27 mouse cellular contexts compared by ENCODE assay signal in genomic region chr10:82824541-82824940, GRCm38 (mm10). TPM values are rescaled to one million over a fixed set of nuclear protein-coding genes. Genes with fewer than 3 reads are reported as not detected.
DNase-seq lines count a peak whose midpoint lies in the region; ATAC-seq and TF ChIP-seq lines count a peak whose summit lies in the region.
"Had no signal": no experiment of that assay in that cellular context is flagged by ENCODE, and none has a peak within 500 bp of the region (broad histone marks: within the 10 kb centered on the region; RNA-seq: fewer than 3 reads in every experiment).

No protein-coding gene starts in this region.

- no peak overlapping the region for H3K9ac ChIP-seq in heart, embryonic 11.5 days (ENCODE audit: low read depth, low read length)
- no peak overlapping the region for H3K9ac ChIP-seq in lung, postnatal 0 days (replicated peaks; ENCODE audit: low read depth)
- H3K9ac ChIP-seq: embryonic facial prominence, embryonic 13.5 days; forebrain, embryonic 15.5 days; hindbrain, embryonic 12.5 days; intestine, embryonic 15.5 days; limb, embryonic 13.5 days; lung, embryonic 15.5 days; midbrain, embryonic 13.5 days had no signal

- no peaks in the 10 kb centered on the region for H3K27me3 ChIP-seq in heart, embryonic 11.5 days (ENCODE audit: control insufficient read depth, insufficient read depth, low read length)
- no peaks in the 10 kb centered on the region for H3K27me3 ChIP-seq in lung, postnatal 0 days (replicated peaks; ENCODE audit: insufficient read depth, low read length)
- H3K27me3 ChIP-seq in myocyte (ENCODE audit: control insufficient read depth, insufficient read depth, insufficient read length) = no peaks in the 10 kb centered on the region
- H3K27me3 ChIP-seq: embryonic facial prominence, embryonic 13.5 days; forebrain, embryonic 15.5 days; hindbrain, embryonic 12.5 days; intestine, embryonic 15.5 days; lung, embryonic 15.5 days; midbrain, embryonic 13.5 days had no signal

- no peak overlapping the region for H3K27ac ChIP-seq in heart, embryonic 11.5 days (ENCODE audit: low read depth, low read length)
- no peak overlapping the region for H3K27ac ChIP-seq in lung, postnatal 0 days (ENCODE audit: low read length)
- no peak overlapping the region for H3K27ac ChIP-seq in layer of hippocampus, adult 2 months
- H3K27ac ChIP-seq: embryonic facial prominence, embryonic 13.5 days; forebrain, embryonic 10.5 days; forebrain, embryonic 15.5 days; hindbrain, embryonic 12.5 days; hindbrain, postnatal 0 days; intestine, embryonic 15.5 days; limb, embryonic 13.5 days; lung, embryonic 15.5 days; midbrain, embryonic 13.5 days had no signal

- no peaks in the 10 kb centered on the region for H3K79me2 ChIP-seq in myocyte (ENCODE audit: control insufficient read depth, insufficient read depth)

- no peaks in the 10 kb centered on the region for H3K4me1 ChIP-seq in heart, embryonic 11.5 days (ENCODE audit: control insufficient read depth, insufficient read depth, low read length)
- no peaks in the 10 kb centered on the region for H3K4me1 ChIP-seq in lung, postnatal 0 days (ENCODE audit: insufficient read depth, low read depth, low read length)
- H3K4me1 ChIP-seq: intestine, embryonic 15.5 days; lung, embryonic 15.5 days had no signal

- H3K9me3 ChIP-seq in heart, embryonic 11.5 days (replicated peaks; ENCODE audit: control insufficient read depth, low read length) = no peaks in the 10 kb centered on the region
- H3K9me3 ChIP-seq in lung, postnatal 0 days (ENCODE audit: low read length) = no peaks in the 10 kb centered on the region
- H3K9me3 ChIP-seq: embryonic facial prominence, embryonic 13.5 days; forebrain, embryonic 10.5 days; forebrain, embryonic 15.5 days; hindbrain, embryonic 12.5 days; intestine, embryonic 15.5 days; limb, embryonic 13.5 days; lung, embryonic 15.5 days; megakaryocyte, embryonic 14.5 days; midbrain, embryonic 13.5 days had no signal

- no peaks in the 10 kb centered on the region for H3K36me3 ChIP-seq in heart, embryonic 11.5 days (ENCODE audit: control insufficient read depth, insufficient read depth, low read length)
- H3K36me3 ChIP-seq in lung, postnatal 0 days (ENCODE audit: insufficient read depth, low read length) = no peaks in the 10 kb centered on the region
- no peaks in the 10 kb centered on the region for H3K36me3 ChIP-seq in myocyte (ENCODE audit: control insufficient read depth, insufficient read depth)
- H3K36me3 ChIP-seq: embryonic facial prominence, embryonic 13.5 days; forebrain, embryonic 10.5 days; forebrain, embryonic 15.5 days; hindbrain, embryonic 12.5 days; intestine, embryonic 15.5 days; limb, embryonic 13.5 days; lung, embryonic 15.5 days; midbrain, embryonic 13.5 days had no signal

- H3K4me2 ChIP-seq in heart, embryonic 11.5 days = peak overlapping the region; percentile 37
- H3K4me2 ChIP-seq in lung, postnatal 0 days (replicated peaks; ENCODE audit: low read depth, low read length) = no peak overlapping the region
- H3K4me2 ChIP-seq in myocyte (ENCODE audit: low read depth) = no peak overlapping the region
- H3K4me2 ChIP-seq: embryonic facial prominence, embryonic 13.5 days; forebrain, embryonic 15.5 days; hindbrain, embryonic 12.5 days; intestine, embryonic 15.5 days; limb, embryonic 13.5 days; liver, embryonic 11.5 days; lung, embryonic 15.5 days; midbrain, embryonic 13.5 days had no signal

- no peak for TF ChIP-seq EP300 in lung, postnatal 0 days (IDR thresholded peaks at IDR 0.05)

- TF ChIP-seq POLR2A in myocyte (IDR thresholded peaks at IDR 0.05; ENCODE audit: insufficient read length, low read depth) = no peak

- no peak for TF ChIP-seq CTCF in lung, postnatal 0 days (IDR thresholded peaks at IDR 0.05)
- TF ChIP-seq CTCF in layer of hippocampus, adult 2 months (conservative IDR thresholded peaks at IDR 0.05) = no peak

- H3K4me3 ChIP-seq in heart, embryonic 11.5 days (ENCODE audit: low read depth, low read length) = no peak overlapping the region
- no peak overlapping the region for H3K4me3 ChIP-seq in lung, postnatal 0 days (ENCODE audit: low read depth, low read length)
- H3K4me3 ChIP-seq in myocyte = no peak overlapping the region
- H3K4me3 ChIP-seq in layer of hippocampus, adult 2 months = no peak overlapping the region
- H3K4me3 ChIP-seq: embryonic facial prominence, embryonic 13.5 days; forebrain, embryonic 10.5 days; forebrain, embryonic 15.5 days; hindbrain, embryonic 12.5 days; intestine, embryonic 15.5 days; limb, embryonic 13.5 days; lung, embryonic 15.5 days; megakaryocyte, embryonic 14.5 days; midbrain, embryonic 13.5 days had no signal

- ATAC-seq in heart, embryonic 11.5 days (replicated peaks; ENCODE audit: insufficient number of reproducible peaks, low FRiP score, low TSS enrichment) = no peak
- ATAC-seq in lung, postnatal 0 days = peak; percentile 40; the same call in 1 of the 2 replicates
- ATAC-seq: CD4-positive, CD25-positive, alpha-beta regulatory T cell, adult 4 months; forebrain, embryonic 15.5 days; hindbrain, postnatal 0 days; intestine, embryonic 15.5 days; midbrain, embryonic 13.5 days had no signal

- no peak overlapping the region for H3ac ChIP-seq in myocyte (ENCODE audit: control insufficient read depth, insufficient read length)

- 30% methylated on average over 10 of the region's 10 CpGs for WGBS in heart, embryonic 11.5 days (ENCODE audit: insufficient replicate concordance)
- WGBS in lung, postnatal 0 days = 33% methylated on average over 10 of the region's 10 CpGs

- DNase-seq in adrenal gland, adult 2 months = peak; percentile 67
- DNase-seq in adrenal gland, postnatal 25 days = no peak
- no peak for DNase-seq in heart, adult 9 months (ENCODE audit: low spot score in 2 of 2)
- peak; percentile 33 for DNase-seq in lung, postnatal 0 days (ENCODE audit: low spot score)
- no peak for DNase-seq in lung, postnatal 25 days (ENCODE audit: low spot score)
- DNase-seq in layer of hippocampus, adult 2 months (ENCODE audit: low spot score in 2 of 2) = no peak
- DNase-seq: cerebellum, adult 11-12 months; cerebellum, adult 9-11 months; embryo, embryonic 11 days; kidney, adult 2 months; kidney, postnatal 36 days; lung, postnatal 4 days; thymus, postnatal 14 days had no signal

TF ChIP-seq in myocyte, 11 proteins besides CTCF, POLR2A, EP300 and RAD21:
- TF ChIP-seq POLR2AphosphoS2 (IDR thresholded peaks at IDR 0.05; ENCODE audit: insufficient read length, low read depth) (no peak), SRF (IDR thresholded peaks at IDR 0.05; ENCODE audit: control insufficient read depth, insufficient read length, low read depth) (no peak), MYOD1 (IDR thresholded peaks at IDR 0.05; ENCODE audit: control insufficient read depth in 1 of 3, insufficient read length in 2 of 3, low read depth in 2 of 3) (no peak), TCF12 (IDR thresholded peaks at IDR 0.05; ENCODE audit: insufficient read depth, poor library complexity, severe bottlenecking) (no peak), TCF3 (IDR thresholded peaks at IDR 0.05; ENCODE audit: insufficient read length, low read depth) (no peak), USF1 (IDR thresholded peaks at IDR 0.05; ENCODE audit: low read depth) (peak; percentile 38)

RNA-seq across cellular contexts. Expression of gene Txnrd1, which starts 9.2 kb away (rescaled TPM):
- total RNA-seq in adrenal gland, adult 2 months (2021) = 100 to 1,000 TPM in 1 of 2 experiments, 10 to 100 TPM in 1; 88.6 to 113 TPM
- polyA plus RNA-seq in adrenal gland, adult 2 months (2012; rRNA removed) = 27.3 and 34.4 TPM in 2 replicates
- total RNA-seq in adrenal gland, postnatal 25 days (2021) = 118 and 136 TPM in 2 replicates
- polyA plus RNA-seq in heart, embryonic 11.5 days (2014; fragmentation: Nextera tagmentation; extraction: Ambion mirVana) = 88.2 and 92.3 TPM in 2 replicates
- 34.6 and 40.0 TPM in 2 replicates for polyA plus RNA-seq in lung, postnatal 0 days (2015; fragmentation: Nextera tagmentation; extraction: Ambion mirVana)
- 77.0 TPM for polyA plus RNA-seq in myocyte (2012; fragmentation: generic; extraction: Trizol)
- 10 to 100 TPM; 53.1 to 54.0 TPM for total RNA-seq in layer of hippocampus, adult 2 months (2021)

RNA-seq across cellular contexts. Expression of gene Eid3, which starts 41.9 kb away (rescaled TPM):
- total RNA-seq in adrenal gland, adult 2 months (2021) = 1 to 10 TPM in 1 of 2 experiments, under 1 TPM in 1; 0.97 to 3.0 TPM
- polyA plus RNA-seq in adrenal gland, adult 2 months (2012; rRNA removed) = 0.07 and 0.13 TPM in 2 replicates
- 4.6 TPM in 2 replicates for total RNA-seq in adrenal gland, postnatal 25 days (2021)
- 0.20 and 0.23 TPM in 2 replicates for polyA plus RNA-seq in heart, embryonic 11.5 days (2014; fragmentation: Nextera tagmentation; extraction: Ambion mirVana)
- not detected in 2 replicates for polyA plus RNA-seq in lung, postnatal 0 days (2015; fragmentation: Nextera tagmentation; extraction: Ambion mirVana)
- 0.43 TPM for polyA plus RNA-seq in myocyte (2012; fragmentation: generic; extraction: Trizol)
- 1 to 10 TPM; 2.7 TPM for total RNA-seq in layer of hippocampus, adult 2 months (2021)

Comparison
In these comparisons a context has a peak if more than half of its experiments do, and no peak if none do; other contexts are left out.
1. DNase-seq: peak in adrenal gland, adult 2 months (single experiment) and lung, postnatal 0 days (single experiment); none in adrenal gland, postnatal 25 days (single experiment), heart, adult 9 months (0 of 2), lung, postnatal 25 days (single experiment) and layer of hippocampus, adult 2 months (0 of 2).